Mouse (Mus musculus) urinary bladder, postnatal 10 days (tissue): ENCODE measurements around the gene Hnrnpab.
A peak's percentile ranks its signal among the peaks of the same experiment; 100 is the strongest.

Experiments used
- DNase-seq: peaks from one replicate; pipeline ENCODE4 v3.0.0; 2022; ENCODE audit warnings: low spot score

The Hnrnpab gene

DNA sequence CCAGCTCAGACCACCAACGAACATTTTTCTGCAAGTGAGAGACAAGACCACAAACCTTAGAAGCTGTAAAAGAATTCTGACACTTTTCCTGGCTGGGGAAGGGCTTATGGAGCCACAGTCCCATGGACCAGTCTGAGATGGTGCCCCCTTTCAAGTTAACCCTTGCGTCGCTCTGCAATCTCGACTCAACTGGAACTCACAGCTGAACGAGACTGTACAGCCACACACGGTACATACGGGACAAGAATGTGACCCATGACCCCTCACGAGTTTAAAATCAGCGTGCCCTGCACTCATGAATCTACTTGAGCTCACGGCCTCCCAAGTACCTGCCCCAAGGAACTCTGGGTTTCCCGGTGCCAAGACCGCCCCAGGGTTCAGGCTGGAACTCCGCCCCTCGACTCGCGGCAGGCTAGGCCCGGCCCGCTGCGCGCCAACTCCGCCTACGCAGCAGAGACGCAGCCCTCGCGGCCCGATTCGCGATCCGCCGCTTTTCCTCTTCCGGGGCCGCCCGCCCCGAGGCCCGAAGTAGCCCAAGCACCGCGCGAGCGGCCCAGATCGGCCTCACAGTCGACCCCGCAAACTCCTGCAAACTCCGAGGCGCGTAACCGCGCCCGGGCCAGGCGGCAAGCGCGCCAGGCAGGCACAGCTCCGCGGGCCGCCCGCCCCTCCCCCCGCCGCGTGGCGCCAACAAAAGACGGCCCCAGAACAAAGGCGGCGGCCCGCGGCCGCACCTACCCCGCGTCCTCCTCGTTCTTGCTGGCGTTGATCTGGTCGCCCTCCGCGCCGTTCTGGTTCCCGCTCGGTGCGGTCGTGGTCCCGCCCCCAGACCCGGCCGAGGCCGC is 823 bp downstream of the Hnrnpab start:
- DNase-seq = peak; percentile 62

DNA sequence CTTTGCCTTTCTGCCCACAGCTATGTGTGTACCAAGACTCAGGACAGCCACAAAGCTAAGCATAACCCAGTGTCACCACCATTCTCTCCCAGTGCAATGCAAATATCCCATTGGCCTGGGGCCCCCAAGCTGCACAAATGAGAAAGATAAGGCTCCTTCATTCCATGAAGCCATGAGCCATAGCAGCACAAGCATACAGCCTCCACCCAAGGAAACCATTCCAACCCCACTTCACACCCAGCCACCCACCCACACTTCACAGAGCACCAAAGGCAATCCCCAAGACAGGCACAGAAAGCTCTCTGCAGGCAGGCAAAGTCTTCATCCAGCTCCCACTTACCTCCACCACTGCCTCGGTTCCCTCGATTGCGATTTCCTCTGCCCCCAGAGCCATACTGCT is 4.4 kb downstream of the Hnrnpab start:
- no peak for DNase-seq

DNA sequence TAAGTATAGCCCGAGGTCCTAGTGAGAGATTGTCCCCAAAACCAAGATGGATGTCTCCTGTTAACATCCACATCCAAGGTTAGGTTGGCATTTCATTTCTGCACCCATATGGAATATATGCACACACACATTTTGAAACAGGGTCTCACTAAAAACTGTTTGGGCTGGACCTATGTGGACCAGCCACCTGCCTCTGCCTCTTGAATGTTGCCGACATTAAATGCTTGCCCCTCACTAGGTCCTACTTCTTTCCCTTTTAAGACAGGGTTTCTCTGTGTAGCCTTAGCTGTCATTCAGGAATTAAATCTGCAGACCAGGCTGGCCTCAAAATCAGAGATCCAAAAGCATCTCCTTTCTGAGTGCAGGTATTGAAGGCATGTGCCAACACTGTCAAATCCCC is 9.1 kb downstream of the Hnrnpab start:
- no peak for DNase-seq

DNA sequence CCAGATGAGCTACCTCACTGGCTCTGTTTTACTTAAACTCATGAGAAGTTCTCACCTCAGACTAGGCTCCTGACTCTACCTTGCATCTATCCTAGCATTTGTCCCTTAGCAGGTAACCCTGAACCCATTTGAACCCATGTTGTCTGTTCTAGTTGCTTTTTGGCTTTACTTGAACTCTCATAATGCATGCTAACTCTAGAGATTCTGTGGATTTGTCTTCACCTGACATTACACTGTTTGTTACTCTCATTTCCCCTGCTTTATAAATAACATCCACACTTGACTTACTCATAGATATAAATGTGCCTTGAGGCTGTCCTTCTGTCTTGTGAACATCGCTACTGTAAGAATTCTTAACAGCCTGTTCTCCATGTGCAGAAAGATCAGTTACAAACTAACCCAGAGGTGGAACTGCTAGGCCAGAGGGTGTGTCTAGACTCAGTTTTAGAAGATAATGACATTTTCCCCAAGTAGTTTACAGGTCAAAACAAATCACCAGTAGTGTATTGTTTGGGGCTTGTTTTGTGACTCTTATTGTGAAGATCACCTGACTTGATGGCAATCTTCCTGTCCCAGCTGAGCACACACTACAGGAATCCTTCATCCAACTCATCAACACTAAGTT is 11.1 kb downstream of the Hnrnpab start:
- DNase-seq = no peak

DNA sequence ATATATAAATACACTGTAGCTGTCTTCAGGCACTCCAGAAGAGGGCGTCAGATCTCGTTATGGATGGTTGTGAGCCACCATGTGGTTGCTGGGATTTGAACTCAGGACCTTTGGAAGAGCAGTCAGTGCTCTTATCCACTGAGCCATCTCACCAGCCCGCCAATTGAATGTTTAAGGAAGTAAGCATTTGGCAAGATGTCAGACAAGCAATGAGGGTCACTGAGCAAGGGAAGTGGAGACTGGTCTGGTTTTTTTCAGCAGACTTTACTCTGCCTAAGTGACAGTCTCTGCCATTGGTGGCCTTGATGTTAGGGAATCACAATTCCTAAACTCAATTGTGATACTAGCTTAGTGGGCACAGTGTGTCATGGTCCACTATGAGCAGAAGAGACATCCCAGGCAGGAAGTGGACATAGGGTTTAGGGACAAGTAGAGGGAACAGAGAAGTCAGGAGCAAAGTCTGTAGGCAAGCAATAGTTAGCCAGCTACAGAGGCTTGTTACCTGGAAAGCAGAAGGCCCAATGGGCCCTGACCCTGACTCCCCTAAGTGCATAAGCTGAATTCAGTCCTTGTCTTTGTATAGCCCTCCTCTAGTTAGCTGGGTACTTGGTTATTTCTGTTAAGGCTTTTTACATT is 11.8 kb downstream of the Hnrnpab start:
- DNase-seq = no peak

DNA sequence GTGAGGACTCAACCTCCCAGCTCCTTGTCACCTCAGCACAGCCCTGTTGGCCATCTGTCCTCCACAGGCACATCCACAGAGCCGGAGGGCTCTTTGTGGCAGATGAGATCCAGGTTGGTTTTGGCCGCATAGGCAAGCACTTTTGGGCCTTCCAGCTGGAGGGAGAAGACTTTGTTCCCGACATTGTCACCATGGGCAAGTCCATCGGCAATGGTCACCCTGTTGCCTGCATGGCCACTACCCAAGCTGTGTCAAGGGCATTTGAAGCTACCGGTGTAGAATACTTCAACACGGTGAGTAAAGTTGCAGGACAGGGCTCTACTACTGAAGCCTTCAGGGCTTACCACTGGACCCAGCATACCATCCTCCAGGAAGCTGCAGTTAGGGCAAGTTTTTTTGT is 12.8 kb downstream of the Hnrnpab start:
- no peak for DNase-seq

DNA sequence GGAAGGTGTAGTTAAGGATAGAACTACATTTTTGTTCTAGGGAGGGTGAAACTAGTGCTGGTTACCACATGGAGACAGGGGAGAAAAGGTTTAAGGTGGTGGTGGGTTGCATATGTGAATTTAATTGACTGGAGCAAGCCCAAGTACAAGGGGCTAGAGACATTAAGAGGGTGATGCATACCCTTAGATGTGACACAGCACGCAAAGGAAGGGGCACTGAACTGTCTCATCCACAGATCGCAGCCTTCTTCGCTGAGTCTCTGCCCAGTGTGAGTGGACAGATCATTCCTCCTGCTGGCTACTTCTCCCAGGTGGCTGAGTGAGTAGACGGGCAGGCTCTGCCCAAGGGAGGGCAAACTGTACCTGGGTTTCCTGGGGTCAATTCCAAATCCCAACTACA is 13.3 kb downstream of the Hnrnpab start:
- DNase-seq = no peak

DNA sequence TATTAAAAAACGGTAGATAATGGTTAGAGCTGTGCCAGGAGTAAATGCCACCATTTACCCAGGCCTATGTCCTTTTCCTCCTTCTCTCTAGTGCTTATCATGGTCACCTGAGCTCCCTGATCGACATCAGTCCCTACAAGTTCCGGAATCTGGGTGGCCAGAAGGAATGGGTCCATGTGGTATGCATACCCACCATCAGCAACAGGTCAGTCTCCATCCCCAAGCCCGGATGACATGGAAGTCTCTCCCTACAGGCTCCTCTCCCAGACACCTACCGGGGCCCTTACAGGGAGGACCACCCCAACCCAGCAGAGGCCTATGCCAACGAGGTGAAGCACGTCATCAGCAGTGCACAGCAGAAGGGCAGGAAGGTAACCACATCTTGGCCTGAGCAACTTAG is 14.7 kb downstream of the Hnrnpab start:
- DNase-seq = no peak

DNA sequence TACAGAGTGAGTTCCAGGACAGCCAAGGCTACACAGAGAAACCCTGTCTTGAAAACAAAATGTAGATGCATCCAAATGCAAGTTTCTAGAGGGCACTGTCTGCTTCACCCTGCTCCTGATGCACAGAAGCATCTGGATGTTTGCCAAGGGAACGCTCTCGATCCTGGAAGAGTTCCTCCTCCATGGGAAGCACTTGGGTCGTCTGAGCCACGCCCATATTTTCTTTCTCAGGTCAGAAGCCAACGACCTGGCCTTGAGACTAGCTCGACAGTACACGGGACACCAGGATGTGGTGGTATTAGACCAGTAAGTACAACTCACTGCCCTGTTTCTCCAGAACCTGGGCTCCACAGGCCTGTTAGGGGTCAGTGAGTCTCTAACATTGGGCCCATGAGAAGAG is 15.5 kb downstream of the Hnrnpab start:
- DNase-seq = no peak

DNA sequence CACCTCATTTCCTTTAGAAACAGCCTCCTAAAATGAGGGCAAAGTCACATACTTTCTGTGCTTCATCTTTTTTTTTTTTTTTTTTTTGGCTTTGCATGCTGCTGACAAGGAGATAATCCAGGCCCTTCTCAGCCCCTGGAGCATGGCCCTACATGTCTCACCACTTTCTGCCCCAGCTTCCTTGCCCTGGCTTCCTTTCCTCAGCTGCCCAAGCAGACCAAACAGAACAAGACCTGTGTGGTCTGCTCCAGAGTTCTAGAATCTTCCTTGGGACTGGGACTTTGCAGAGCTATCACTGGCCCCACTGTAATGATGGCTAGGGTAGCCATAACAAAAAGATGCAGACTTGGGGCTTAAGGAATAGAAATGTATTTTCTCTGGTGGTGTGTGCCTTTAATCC is 16.6 kb downstream of the Hnrnpab start:
- DNase-seq = no peak

DNA sequence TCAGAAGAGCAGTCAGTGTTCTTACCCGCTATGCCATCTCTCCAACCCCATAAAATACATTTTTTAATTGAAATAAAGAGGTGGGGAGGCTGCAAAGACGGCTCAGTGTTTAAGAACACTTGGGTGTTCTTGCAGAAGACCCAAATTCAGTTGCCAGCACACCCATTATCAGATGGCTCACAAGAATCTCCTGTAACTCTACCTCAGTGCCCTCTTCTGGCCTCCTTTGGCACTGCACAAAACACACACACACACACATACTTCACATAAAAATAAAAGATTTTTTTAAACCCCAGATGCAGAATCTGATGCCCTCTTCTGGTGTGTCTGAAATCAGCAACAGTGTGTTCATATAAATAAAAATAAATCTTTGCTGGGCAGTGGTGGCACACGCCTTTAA is 17.8 kb downstream of the Hnrnpab start:
- DNase-seq = no peak

DNA sequence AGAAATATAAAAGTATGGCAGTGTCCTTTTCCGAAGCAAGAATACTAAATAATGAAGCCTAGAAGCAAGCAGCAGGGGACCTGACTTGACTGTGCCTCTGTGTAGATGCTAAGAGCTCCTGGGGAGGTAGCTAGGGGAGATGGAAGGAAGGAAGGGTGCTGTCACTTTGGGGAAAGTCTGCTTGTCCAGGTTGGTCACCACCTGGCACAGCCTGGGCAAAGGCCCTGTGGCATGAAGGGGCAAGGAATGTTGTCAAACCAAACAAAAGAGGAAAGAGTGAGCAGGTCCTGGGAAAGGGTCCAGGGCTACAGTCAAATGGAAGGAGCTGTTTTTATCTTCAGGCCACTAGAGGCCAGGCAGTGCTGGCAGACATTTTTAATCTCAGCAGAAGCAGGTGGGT is 19.6 kb downstream of the Hnrnpab start:
- no peak for DNase-seq

DNA sequence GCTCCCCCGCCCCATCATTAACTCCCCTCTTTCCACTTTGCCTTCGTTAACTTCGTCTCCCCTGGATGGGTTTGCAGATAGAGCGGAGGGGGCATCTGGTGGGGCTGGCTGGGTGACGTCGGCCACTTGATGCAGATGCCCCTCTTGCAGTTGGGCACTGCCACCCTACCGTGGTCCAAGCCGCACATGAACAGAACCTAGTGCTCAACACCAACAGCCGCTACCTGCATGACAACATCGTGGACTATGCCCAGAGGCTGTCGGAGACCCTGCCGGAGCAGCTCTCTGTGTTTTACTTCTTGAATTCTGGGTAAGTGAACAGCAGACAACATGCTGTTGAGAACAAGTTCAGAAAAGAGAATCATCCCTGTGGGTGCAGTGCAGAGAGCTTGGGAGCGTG is 20.2 kb downstream of the Hnrnpab start:
- DNase-seq = no peak

DNA sequence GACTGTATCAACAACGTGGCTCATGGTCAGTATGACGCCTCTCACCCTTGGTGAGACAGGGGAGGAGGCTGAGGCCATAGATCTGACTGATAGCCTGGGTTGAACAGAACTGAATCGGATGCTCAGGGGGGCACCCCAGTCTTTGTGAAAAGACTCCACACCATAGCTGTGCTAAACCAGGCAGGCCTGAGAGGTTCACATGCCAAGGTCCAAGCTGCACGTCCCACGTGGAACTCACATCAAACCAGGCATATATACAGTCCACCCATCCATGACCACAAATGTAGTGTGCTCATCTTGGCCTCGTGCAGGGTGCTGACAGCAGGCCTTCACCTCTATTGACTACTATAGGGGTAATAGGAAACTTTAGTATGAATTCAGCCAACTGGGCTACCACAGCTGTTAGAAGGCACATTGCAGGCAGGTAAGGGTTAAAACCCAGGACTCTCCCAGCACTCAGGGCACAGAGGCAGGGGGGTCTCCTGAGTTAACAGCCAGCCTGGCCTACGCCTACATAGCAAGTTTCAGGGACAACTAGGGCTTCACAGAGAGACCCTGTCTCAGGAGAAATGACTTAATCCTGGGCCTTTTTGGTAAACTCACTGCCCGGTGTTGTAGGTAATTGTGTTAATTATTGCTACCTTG is 20.9 kb downstream of the Hnrnpab start:
- no peak for DNase-seq

DNA sequence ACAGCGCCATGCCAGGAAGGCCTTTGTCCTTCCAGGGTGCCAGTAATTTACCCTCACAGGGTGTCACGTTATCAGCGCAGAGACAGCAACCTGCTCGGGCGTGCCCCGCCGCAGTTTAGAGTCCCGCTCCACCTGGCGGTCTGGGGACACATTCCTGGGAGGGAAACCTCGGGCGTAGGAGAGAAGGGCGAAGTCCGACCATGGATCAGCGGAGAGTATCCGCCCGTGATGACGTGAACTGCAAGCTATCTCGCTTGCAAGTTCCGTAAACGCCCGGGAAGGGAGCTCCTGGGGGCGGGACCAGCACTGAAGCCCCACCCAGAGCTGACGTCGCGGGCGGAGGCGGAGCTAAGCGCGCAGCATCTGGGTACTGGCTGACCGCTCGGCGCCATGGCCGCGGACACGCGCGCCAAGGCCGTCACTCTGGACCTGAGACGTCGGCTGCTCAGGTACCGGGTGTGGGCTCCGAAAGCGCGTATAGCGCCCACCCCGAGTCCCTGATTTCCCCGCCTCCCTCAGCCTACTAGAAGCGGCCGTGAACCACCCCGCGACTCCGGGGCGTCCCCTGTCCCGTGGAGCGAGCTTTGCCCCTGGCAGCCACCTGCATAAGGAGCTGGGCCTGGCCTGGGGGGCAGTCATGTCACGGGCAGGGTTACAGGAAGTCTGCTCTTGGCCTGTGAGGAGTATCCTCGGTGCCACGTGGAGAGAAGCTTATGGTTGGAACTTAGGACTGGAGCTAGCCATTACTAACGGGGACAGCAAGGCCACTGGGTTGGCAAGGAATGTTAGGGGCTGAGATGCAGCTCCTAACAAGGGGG is 22.0 kb downstream of the Hnrnpab start, which contains the start of gene Phykpl:
Phykpl (plus strand) TSS at position 327 of the 818 bp plus-strand sequence.
- peak; percentile 93 for DNase-seq

DNA sequence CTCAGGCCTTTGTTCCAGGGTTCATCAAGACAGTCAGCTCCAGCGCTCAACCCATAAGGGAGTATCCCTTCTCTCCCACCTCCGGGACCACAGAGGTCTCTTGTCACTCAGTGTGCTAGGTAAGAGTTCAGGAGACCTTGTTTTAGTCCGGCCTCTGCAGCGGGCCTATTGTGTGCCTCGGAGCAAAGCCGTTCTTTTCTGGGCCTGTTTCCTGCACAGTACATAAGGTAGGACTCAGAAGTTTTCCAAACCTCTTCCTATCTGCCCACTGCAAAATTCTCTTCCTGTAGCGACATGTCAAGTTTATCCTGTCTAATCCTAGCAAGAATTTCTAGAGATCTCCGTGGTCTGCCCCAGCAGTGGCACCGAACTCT is 22.6 kb downstream of the Hnrnpab start:
- no peak for DNase-seq

DNA sequence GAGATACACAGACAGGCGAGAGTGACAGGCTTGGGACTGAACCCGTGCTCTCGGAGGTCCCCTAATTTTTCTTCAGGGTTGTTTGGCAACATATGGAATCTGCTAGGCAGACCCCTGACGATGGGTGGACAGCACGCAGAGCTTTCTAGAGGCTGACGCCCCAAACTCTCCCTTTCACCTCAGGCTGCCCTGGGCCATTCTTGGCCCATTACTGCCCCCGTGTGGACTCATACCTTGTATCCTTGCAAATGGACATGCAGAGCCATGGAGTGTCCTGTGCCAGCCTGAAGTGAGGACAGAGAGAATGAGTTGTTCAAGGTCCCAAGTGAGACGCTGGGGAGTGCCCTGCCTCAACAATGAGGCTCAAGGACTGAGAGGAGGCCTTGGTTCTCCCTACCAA is 23.9 kb downstream of the Hnrnpab start:
- DNase-seq = no peak

DNA sequence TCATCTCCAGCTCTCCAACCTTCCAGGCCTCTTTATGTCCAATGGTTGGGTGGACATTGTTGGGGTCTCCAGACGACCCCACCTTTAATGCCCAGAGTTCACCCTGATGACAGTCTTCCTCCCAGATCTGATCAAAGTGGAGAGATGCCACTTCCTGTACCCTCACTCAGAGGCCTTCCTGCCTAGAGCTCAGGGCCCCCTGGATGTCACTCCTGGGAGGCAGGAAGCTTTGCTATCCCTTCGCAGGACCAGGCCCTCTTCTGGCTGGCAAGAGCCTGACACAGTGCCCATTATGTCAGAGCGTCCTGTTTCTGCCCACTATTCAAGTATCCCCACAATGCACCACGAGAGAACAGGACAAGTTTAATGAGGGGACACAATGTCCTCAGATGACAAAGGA is 27.6 kb downstream of the Hnrnpab start:
- no peak for DNase-seq

DNA sequence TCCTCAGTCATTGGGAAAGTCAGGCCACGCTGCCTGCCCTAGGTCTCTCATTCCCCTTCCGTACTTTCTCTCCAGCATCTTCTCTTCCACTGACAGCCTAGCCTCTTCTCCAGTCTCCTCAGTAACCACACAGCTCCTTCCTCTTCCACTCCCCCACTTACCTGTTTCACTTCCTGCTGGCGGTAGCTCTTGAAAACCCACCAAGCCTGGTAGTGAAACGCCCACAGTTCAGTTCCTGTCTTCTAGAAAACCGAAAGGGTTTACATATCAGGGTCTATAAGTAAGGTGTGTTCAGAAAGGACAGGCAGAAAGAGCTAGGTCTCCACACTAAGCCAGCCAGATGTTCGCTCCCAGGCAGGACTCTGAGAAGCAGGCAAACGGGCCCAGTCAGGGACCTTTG is 29.1 kb downstream of the Hnrnpab start:
- no peak for DNase-seq

DNA sequence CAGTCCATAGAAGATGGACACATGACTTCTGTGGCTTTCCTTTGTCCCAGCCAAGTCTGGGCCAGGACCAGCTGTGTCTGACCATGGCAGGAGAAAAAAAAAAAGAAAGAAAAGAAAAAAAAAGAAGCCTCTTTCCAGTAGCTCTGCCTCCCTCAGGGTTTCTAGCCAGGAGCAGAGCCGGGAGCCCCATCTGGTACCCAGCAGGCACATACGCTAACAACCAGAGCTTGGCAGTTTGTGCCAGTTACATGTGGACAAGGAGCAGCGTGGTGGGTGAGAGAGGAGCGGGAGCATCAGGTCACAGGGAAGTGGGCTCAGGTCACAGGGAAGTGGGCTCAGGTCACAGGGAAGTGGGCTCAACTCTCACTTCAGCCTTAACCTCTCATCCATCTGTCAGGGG is 30.2 kb downstream of the Hnrnpab start:
- no peak for DNase-seq

DNA sequence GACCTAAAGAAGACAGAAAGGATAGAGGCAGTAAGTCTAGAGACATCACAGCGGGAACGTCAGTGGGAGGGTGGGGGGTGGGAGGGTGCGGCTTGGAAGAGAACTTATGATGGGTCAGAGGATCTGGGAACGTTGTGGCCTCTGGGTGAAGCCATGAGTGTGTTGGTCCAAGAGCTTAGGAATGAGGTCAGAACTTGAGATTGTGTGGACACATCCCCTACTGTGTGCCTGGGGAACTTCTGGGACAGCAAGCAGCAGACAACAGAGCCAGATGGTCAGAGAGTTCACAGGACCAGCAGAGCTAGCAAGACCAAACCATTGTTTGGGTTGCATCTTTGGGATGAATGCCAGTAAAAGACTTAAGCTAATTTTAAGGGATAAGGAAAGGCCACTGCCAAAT is 37.8 kb downstream of the Hnrnpab start:
- DNase-seq = no peak

DNA sequence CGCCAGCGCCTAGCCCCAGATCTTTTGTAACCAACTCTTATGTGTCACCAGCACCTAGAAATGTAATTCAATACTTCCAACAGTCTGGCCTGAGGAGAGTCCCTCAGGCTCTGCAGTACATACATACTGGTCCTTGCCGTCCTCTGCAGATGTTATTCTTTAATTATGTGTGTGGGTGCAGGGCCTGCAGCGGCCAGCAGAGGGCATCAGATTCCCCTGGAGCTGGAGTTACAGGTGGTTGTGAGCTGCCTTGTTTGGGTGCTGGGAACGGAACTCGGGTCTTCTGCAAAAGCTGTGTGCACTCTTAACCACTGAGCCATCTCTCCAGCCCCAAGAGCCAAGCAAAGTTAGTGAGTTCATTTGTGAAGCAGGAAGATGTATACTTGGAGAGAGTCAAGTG is 40.7 kb downstream of the Hnrnpab start:
- DNase-seq = no peak
